Mouse (Mus musculus) liver, postnatal 0 days (tissue): ENCODE results near the gene Lmln.

Experiments used
- CTCF ChIP-seq: sonication (generic); IDR thresholded peaks from 2 replicates; pipeline ENCODE4 v1.5.1; 2016; ENCODE audit warnings: antibody characterized with exemption, low read depth
- EP300 ChIP-seq: IDR thresholded peaks from 2 replicates; pipeline ENCODE4 v1.6.1; 2016; ENCODE audit warnings: antibody characterized with exemption, low read depth, mild to moderate bottlenecking

- no peak for TF ChIP-seq CTCF
- TF ChIP-seq EP300 = no peak
Measured at GRCm38 (mm10) chr16:33026357-33026756, 36.0 kb upstream of the Lmln start.
